Mouse (Mus musculus) brain, adult 10 weeks (tissue): ENCODE results near the gene Sumf1. TPM values are rescaled to one million over a fixed set of nuclear protein-coding genes. Genes with fewer than 3 reads are reported as not detected.

Experiments used
- polyA plus RNA-seq: library from polyadenylated mRNA; stranded (reverse); fragments of 350-450 nt; fragmentation: Illumina TruSeq; extraction: RNeasy Lipid Tissue Mini Kit (QIAGEN cat#74804); gene quantifications from one replicate; pipeline ENCODE4 v1.2.3, GENCODE M21; 2015; ENCODE audit warnings: low read depth, low replicate concordance

Gene Sumf1
- polyA plus RNA-seq: 21.4 TPM

GRCm38 (mm10) chr6:108184847-108185684 is at the start of gene Sumf1:
TSS of gene Sumf1 (minus strand) at chr6:108185582.

GRCm38 (mm10) chr6:108212881-108213295 is 27.5 kb upstream of the Sumf1 start, which contains the start of gene Itpr1:
TSS of gene Itpr1 (plus strand) at chr6:108213096.

DNA sequence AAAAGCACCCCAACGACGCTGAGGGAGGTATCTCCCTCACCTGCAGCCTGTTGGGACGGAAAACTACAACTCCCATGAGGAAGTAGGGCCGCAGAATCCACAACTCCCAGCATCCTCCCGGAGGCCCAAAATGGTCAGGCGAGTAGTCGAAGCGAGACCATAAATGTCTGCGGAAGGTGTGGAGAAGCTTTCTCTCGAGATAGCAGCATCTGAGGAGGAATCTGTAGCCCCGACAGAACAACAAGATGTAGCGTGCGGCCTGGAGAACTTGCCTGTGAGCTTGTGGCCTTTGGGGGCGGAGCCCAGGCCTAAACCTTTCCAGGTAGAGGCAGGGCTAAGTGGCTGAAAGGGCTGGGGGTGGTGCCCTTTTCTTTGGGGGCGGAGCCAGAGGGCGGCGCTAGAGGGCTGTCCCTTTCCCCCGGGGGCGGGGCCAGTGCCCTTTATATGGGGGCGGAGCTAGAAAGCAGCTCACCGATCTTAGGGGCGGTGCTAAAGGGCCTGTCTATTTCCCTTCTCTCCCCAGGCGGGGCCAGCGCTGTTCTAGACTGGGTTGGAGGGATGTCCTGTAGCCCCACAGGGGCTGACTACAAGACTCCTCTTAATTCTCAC is 120.4 kb downstream of the Sumf1 start, which contains the start of gene Setmar:
Setmar (plus strand) TSS at position 128 of the 609 bp plus-strand sequence.

Other genes starting within 250 kb of the Sumf1 start
- gene Setmar, start 120.5 kb downstream of the Sumf1 start, polyA plus RNA-seq: 9.8 TPM
- 207 TPM for gene Itpr1, start 27.5 kb upstream of the Sumf1 start, polyA plus RNA-seq